Mouse (Mus musculus): ENCODE measurements around the gene Thsd4. TPM values are rescaled to one million over a fixed set of nuclear protein-coding genes. Genes with fewer than 3 reads are reported as not detected.
A peak's percentile ranks its signal among the peaks of the same experiment; 100 is the strongest.

The Thsd4 gene
- polyA plus RNA-seq, 1 experiment from 2014 or later, result 19.9 TPM

- Histone ChIP-seq H3K9me3 (replicated peaks; ENCODE audit: low read length) (no peaks in the 10 kb centered on the region), H3K4me2 (ENCODE audit: low read length) (no peak overlapping the region), H3K27me3 (ENCODE audit: insufficient read depth, low read length) (no peaks in the 10 kb centered on the region), H3K4me1 (replicated peaks; ENCODE audit: insufficient read depth, low read length) (no peaks in the 10 kb centered on the region), H3K36me3 (ENCODE audit: insufficient read depth, low read length) (no peaks in the 10 kb centered on the region), H3K27ac (no peak overlapping the region), H3K9ac (ENCODE audit: low read depth, low read length) (no peak overlapping the region), H3K4me3 (replicated peaks; ENCODE audit: low read depth, low read length) (no peak overlapping the region)
- ATAC-seq (replicated peaks; ENCODE audit: low FRiP score, low read depth), result no peak
- 87% methylated on average over 15 of the region's 15 CpGs for WGBS
- DNase-seq (ENCODE audit: low spot score), result no peak
- TF ChIP-seq CTCF (IDR thresholded peaks at IDR 0.05; ENCODE audit: low read depth), result no peak
Observed at GRCm38 (mm10) chr9:60266583-60267272, 255.1 kb downstream of the Thsd4 start.

- H3K9me3 ChIP-seq (replicated peaks; ENCODE audit: low read length), result no peaks in the 10 kb centered on the region
- no peaks in the 10 kb centered on the region for H3K4me1 ChIP-seq (replicated peaks; ENCODE audit: insufficient read depth, low read length)
- ATAC-seq (replicated peaks; ENCODE audit: low FRiP score, low read depth) (no peak), DNase-seq (ENCODE audit: low spot score) (peak; percentile 69)
- H3K27ac ChIP-seq, result peak overlapping the region; percentile 69
- no peaks in the 10 kb centered on the region for H3K36me3 ChIP-seq (ENCODE audit: insufficient read depth, low read length)
- 45% methylated on average over 10 of the region's 10 CpGs for WGBS
- H3K4me3 ChIP-seq (replicated peaks; ENCODE audit: low read depth, low read length), result no peak overlapping the region
- no peak overlapping the region for H3K4me2 ChIP-seq (ENCODE audit: low read length)
- no peak overlapping the region for H3K9ac ChIP-seq (ENCODE audit: low read depth, low read length)
- no peak for TF ChIP-seq CTCF (IDR thresholded peaks at IDR 0.05; ENCODE audit: low read depth)
- no peaks in the 10 kb centered on the region for H3K27me3 ChIP-seq (ENCODE audit: insufficient read depth, low read length)
Observed at GRCm38 (mm10) chr9:60264586-60265325, 257.1 kb downstream of the Thsd4 start.

DNA sequence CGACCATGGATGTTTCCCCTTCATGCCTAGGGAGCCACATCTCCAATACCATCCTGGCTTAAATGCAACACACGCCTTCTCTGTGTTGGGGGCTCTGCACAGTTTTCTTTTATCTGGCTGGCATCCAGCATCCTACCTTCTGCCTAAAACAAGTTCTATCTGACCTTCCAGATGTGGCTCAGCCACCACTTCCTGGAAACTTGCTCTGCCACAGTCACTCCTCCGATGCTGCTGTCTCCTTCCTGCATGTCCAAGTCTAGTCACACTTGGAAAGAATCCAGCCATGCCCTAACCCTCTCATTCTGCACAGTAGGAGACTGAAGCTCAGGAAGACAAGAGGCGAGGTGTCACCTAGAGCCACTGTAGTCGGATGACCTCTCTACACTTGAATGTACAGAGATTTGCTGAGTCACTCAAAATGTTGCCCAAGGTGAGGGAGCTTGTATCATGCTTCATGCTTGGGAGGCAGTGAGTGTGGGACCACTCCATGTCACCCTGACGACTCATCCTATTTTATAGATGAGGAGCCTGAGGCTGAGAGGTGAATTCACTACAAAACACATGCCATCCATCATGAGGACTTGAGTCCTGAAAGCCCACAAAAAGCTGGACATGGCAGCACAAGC, 259.2 kb downstream of the Thsd4 start:
- Histone ChIP-seq H3K36me3 (ENCODE audit: insufficient read depth, low read length) (no peaks in the 10 kb centered on the region), H3K27me3 (ENCODE audit: insufficient read depth, low read length) (no peaks in the 10 kb centered on the region), H3K9ac (ENCODE audit: low read depth, low read length) (no peak overlapping the region), H3K27ac (no peak overlapping the region), H3K4me3 (replicated peaks; ENCODE audit: low read depth, low read length) (no peak overlapping the region), H3K4me2 (ENCODE audit: low read length) (no peak overlapping the region), H3K9me3 (replicated peaks; ENCODE audit: low read length) (no peaks in the 10 kb centered on the region), H3K4me1 (replicated peaks; ENCODE audit: insufficient read depth, low read length) (no peaks in the 10 kb centered on the region)
- no peak for ATAC-seq (replicated peaks; ENCODE audit: low FRiP score, low read depth)
- no peak for TF ChIP-seq CTCF (IDR thresholded peaks at IDR 0.05; ENCODE audit: low read depth)
- WGBS, result 61% methylated on average over 6 of the region's 6 CpGs
- no peak for DNase-seq (ENCODE audit: low spot score)

- Histone ChIP-seq H3K4me3 (replicated peaks; ENCODE audit: low read depth, low read length) (no peak overlapping the region), H3K27me3 (ENCODE audit: insufficient read depth, low read length) (no peaks in the 10 kb centered on the region), H3K36me3 (ENCODE audit: insufficient read depth, low read length) (no peaks in the 10 kb centered on the region), H3K4me1 (replicated peaks; ENCODE audit: insufficient read depth, low read length) (no peaks in the 10 kb centered on the region), H3K27ac (no peak overlapping the region), H3K9me3 (replicated peaks; ENCODE audit: low read length) (no peaks in the 10 kb centered on the region), H3K9ac (ENCODE audit: low read depth, low read length) (no peak overlapping the region), H3K4me2 (ENCODE audit: low read length) (no peak overlapping the region)
- ATAC-seq (replicated peaks; ENCODE audit: low FRiP score, low read depth), result no peak
- no peak for TF ChIP-seq CTCF (IDR thresholded peaks at IDR 0.05; ENCODE audit: low read depth)
- DNase-seq (ENCODE audit: low spot score), result no peak
- 72% methylated on average over 13 of the region's 13 CpGs for WGBS
Observed at GRCm38 (mm10) chr9:60259626-60260025, 262.2 kb downstream of the Thsd4 start.

DNA sequence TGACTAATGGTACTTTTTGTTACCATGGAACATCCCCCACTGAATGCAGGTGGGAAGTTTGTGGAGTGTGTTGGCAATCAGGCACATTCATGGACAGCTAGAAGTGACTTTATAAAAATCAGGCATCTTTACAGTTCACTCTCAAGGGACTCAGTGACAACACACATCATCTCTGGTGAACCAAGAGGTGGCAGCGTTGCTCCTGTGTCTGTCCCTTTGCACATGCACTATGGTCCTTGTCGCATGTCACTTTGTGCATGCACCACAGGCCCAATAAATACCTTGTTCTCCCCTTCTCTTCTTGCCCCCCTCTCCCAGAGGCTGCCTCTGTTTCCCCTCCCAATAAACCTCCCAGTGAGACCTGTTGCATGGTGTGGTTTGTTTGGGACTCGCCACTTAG, 270.1 kb downstream of the Thsd4 start:
- Histone ChIP-seq H3K36me3 (ENCODE audit: insufficient read depth, low read length) (no peaks in the 10 kb centered on the region), H3K27me3 (ENCODE audit: insufficient read depth, low read length) (no peaks in the 10 kb centered on the region), H3K4me1 (replicated peaks; ENCODE audit: insufficient read depth, low read length) (no peaks in the 10 kb centered on the region), H3K9ac (ENCODE audit: low read depth, low read length) (no peak overlapping the region), H3K4me2 (ENCODE audit: low read length) (no peak overlapping the region), H3K27ac (no peak overlapping the region), H3K9me3 (replicated peaks; ENCODE audit: low read length) (no peaks in the 10 kb centered on the region), H3K4me3 (replicated peaks; ENCODE audit: low read depth, low read length) (no peak overlapping the region)
- 60% methylated on average over 3 of the region's 3 CpGs for WGBS
- TF ChIP-seq CTCF (IDR thresholded peaks at IDR 0.05; ENCODE audit: low read depth), result peak; percentile 70
- ATAC-seq (replicated peaks; ENCODE audit: low FRiP score, low read depth), result no peak
- peak; percentile 46 for DNase-seq (ENCODE audit: low spot score)

DNA sequence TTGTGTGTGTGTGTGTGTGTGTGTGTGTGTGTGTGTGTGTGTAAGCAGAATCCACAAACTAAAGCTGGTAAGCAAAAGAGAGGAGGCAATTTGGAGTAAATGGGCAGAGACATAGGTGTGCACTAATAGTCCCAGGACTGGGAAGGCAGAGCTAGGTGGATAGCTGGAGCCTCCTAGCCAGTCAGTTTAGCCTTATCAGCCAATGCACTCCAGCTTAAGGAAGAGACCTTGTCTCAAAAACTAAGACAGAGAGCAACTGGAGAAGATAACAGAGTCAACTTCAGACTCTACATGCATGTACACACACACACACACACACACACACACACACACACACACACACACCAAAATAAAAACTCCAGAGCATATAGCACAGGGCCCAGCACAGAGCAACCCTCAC, 271.4 kb downstream of the Thsd4 start:
- no peak for ATAC-seq (replicated peaks; ENCODE audit: low FRiP score, low read depth)
- no peaks in the 10 kb centered on the region for H3K9me3 ChIP-seq (replicated peaks; ENCODE audit: low read length)
- no peak overlapping the region for H3K4me2 ChIP-seq (ENCODE audit: low read length)
- H3K36me3 ChIP-seq (ENCODE audit: insufficient read depth, low read length), result no peaks in the 10 kb centered on the region
- no peak overlapping the region for H3K9ac ChIP-seq (ENCODE audit: low read depth, low read length)
- no peak for DNase-seq (ENCODE audit: low spot score)
- H3K4me3 ChIP-seq (replicated peaks; ENCODE audit: low read depth, low read length), result no peak overlapping the region
- no peak overlapping the region for H3K27ac ChIP-seq
- TF ChIP-seq CTCF (IDR thresholded peaks at IDR 0.05; ENCODE audit: low read depth), result no peak
- H3K4me1 ChIP-seq (replicated peaks; ENCODE audit: insufficient read depth, low read length), result no peaks in the 10 kb centered on the region
- H3K27me3 ChIP-seq (ENCODE audit: insufficient read depth, low read length), result no peaks in the 10 kb centered on the region

Measured in kidney, postnatal 0 days (tissue).